ENCODE assay signal across 8 mouse cellular contexts in the genomic region with DNA sequence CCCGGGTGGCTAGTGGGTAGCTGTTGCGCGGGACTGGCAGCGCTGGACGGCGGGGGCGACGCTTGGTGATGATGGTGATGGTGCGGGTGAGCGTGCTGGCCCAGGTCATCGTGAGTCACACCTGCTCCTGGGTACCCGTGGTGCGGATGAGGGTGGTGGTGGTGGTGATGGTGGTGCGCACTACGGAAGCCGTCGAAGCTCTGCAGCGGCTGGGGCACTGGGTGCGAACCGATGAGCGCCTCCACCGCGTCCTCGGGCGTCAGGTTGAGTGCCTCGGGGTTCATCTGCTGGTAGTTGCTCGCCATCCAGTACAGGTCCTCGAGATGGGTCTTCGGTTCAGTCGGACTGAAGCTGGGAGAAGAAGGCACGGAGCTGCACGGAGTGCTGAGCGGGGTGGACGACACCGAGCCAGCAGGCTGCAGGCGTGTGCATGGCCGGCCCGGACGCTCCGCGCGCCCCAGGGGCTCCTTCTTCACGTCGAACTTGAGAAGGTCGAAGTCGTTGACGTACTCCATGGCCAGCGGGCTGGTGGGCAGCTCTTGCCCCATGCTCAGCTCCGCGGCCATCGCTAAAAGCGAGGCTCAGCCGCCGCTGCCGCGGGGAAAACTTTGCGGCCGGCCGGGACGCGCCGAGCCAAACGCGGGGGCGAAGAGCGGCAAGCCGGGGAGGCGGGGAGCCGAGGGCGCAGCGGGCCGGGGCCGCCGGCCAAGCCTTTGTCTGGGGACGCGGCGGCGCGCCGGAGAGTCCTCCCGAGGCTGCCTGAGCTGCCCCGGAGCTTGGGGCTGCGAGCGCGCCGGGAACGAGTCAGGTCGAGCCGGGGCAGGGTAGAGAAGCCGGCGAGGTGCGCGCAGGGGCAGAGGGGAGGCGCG. TPM values are rescaled to one million over a fixed set of nuclear protein-coding genes. Genes with fewer than 3 reads are reported as not detected.
DNase-seq lines count a peak whose midpoint lies in the region; ATAC-seq and TF ChIP-seq lines count a peak whose summit lies in the region.

No protein-coding gene starts in this region.

- no peaks in the 10 kb centered on the region for H3K36me3 ChIP-seq in embryonic facial prominence, embryonic 11.5 days (replicated peaks; ENCODE audit: control insufficient read depth, insufficient read depth, low read depth, low read length)
- no peaks in the 10 kb centered on the region for H3K36me3 ChIP-seq in hindbrain, embryonic 13.5 days

- ATAC-seq in embryonic facial prominence, embryonic 11.5 days (replicated peaks; ENCODE audit: insufficient number of reproducible peaks, low FRiP score, low TSS enrichment, low read depth) = peak; percentile 20; the same call in 1 of the 2 replicates
- ATAC-seq in hindbrain, embryonic 13.5 days (ENCODE audit: low FRiP score) = peak; percentile 47; the same call in 1 of the 2 replicates

- peak overlapping the region; percentile 77 for H3K9ac ChIP-seq in embryonic facial prominence, embryonic 11.5 days (replicated peaks; ENCODE audit: low read length)
- peak overlapping the region; percentile 83 for H3K9ac ChIP-seq in hindbrain, embryonic 13.5 days

- under 1% methylated on average over 82 of the region's 95 CpGs for WGBS in embryonic facial prominence, embryonic 11.5 days
- WGBS in hindbrain, embryonic 13.5 days = 1% methylated on average over 84 of the region's 95 CpGs

- no peak for TF ChIP-seq CTCF in left cerebral cortex, adult 2 months (IDR thresholded peaks at IDR 0.05)

- DNase-seq in left cerebral cortex, adult 2 months (ENCODE audit: extremely low spot score in 1 of 2, low spot score in 2 of 2) = peak in 1 of 2 experiments; percentile 15
- DNase-seq in left cerebral cortex, adult 9 months (ENCODE audit: low spot score in 2 of 2) = no peak
- no peak for DNase-seq in embryonic facial prominence, embryonic 11.5 days (ENCODE audit: low spot score)
- peak; percentile 29 for DNase-seq in lung, postnatal 14 days
- peak; percentile 63 for DNase-seq in thymus, postnatal 4 days
- DNase-seq in urinary bladder, postnatal 25 days (ENCODE audit: low spot score) = no peak
- no peak for DNase-seq in layer of hippocampus, adult 9-10 months (ENCODE audit: low spot score)

- H3K4me3 ChIP-seq in left cerebral cortex, adult 2 months = peak overlapping the region; percentile 60
- peak overlapping the region; percentile 54 for H3K4me3 ChIP-seq in embryonic facial prominence, embryonic 11.5 days (ENCODE audit: low read depth, low read length)
- peak overlapping the region; percentile 62 for H3K4me3 ChIP-seq in hindbrain, embryonic 13.5 days

- intact Hi-C loops in left cerebral cortex, adult 2 months (cut with DNase I) = loop anchor here (5.0 kb wide), 4 partner anchors 209 to 924 kb away; no protein-coding TSS in a partner anchor

- H3K4me2 ChIP-seq in embryonic facial prominence, embryonic 11.5 days (ENCODE audit: low read depth, low read length) = peak overlapping the region; percentile 89
- H3K4me2 ChIP-seq in hindbrain, embryonic 13.5 days = peak overlapping the region; percentile 87

- peaks cover 8% of the 10 kb centered on the region for H3K4me1 ChIP-seq in embryonic facial prominence, embryonic 11.5 days (ENCODE audit: control insufficient read depth, insufficient read depth, low read length)
- peaks cover 56% of the 10 kb centered on the region for H3K4me1 ChIP-seq in hindbrain, embryonic 13.5 days (replicated peaks)

- H3K9me3 ChIP-seq in embryonic facial prominence, embryonic 11.5 days (replicated peaks; ENCODE audit: control insufficient read depth, low read length) = no peaks in the 10 kb centered on the region
- H3K9me3 ChIP-seq in hindbrain, embryonic 13.5 days = no peaks in the 10 kb centered on the region

- peaks cover 58% of the 10 kb centered on the region for H3K27me3 ChIP-seq in embryonic facial prominence, embryonic 11.5 days (ENCODE audit: control insufficient read depth, insufficient read depth, low read length)
- peaks cover 79% of the 10 kb centered on the region for H3K27me3 ChIP-seq in hindbrain, embryonic 13.5 days

- H3K27ac ChIP-seq in left cerebral cortex, adult 2 months = peak overlapping the region; percentile 76
- peak overlapping the region; percentile 52; the same call in 1 of the 2 replicates for H3K27ac ChIP-seq in embryonic facial prominence, embryonic 11.5 days (replicated peaks; ENCODE audit: low read depth, low read length)
- H3K27ac ChIP-seq in hindbrain, embryonic 13.5 days = peak overlapping the region; percentile 89

RNA-seq across cellular contexts. Expression of gene Mafb, which starts 0.5 kb away (rescaled TPM):
- 10 to 100 TPM; 20.3 to 20.6 TPM for total RNA-seq in left cerebral cortex, adult 2 months (2021)
- 4.9 and 5.1 TPM in 2 replicates for polyA plus RNA-seq in embryonic facial prominence, embryonic 11.5 days (2014; fragmentation: Nextera tagmentation; extraction: Ambion mirVana)
- 22.5 and 23.2 TPM in 2 replicates for polyA plus RNA-seq in hindbrain, embryonic 13.5 days (2015; fragmentation: Nextera tagmentation; extraction: Ambion mirVana)

RNA-seq across cellular contexts. Expression of gene Gm826, which starts 32.4 kb away (rescaled TPM):
- not detected for total RNA-seq in left cerebral cortex, adult 2 months (2021)
- polyA plus RNA-seq in embryonic facial prominence, embryonic 11.5 days (2014; fragmentation: Nextera tagmentation; extraction: Ambion mirVana) = not detected in 2 replicates
- not detected in 2 replicates for polyA plus RNA-seq in hindbrain, embryonic 13.5 days (2015; fragmentation: Nextera tagmentation; extraction: Ambion mirVana)

Comparison
In these comparisons a context has a peak if more than half of its experiments do, and no peak if none do; other contexts are left out.
1. DNase-seq: peak in lung, postnatal 14 days (single experiment) and thymus, postnatal 4 days (single experiment); none in left cerebral cortex, adult 9 months (0 of 2), embryonic facial prominence, embryonic 11.5 days (single experiment), urinary bladder, postnatal 25 days (single experiment) and layer of hippocampus, adult 9-10 months (single experiment).
2. Peak in every context shown above with its lines, with median percentiles within 50 percentile points of each other: H3K27ac ChIP-seq and H3K4me3 ChIP-seq.